Mouse (Mus musculus) cortical plate, adult 2 months (tissue): ENCODE measurements around the gene Fam83c.

Experiments used
- CTCF ChIP-seq: fragments of 200-500 bp; IDR thresholded peaks from 2 replicates; pipeline ENCODE4 v1.5.1; 2011; ENCODE audit warnings: mild to moderate bottlenecking, control low read depth, low read length; ENCODE audit not compliant: insufficient read depth; ENCODE audit errors: extremely low read depth
- POLR2A ChIP-seq: fragments of 200-500 bp; IDR thresholded peaks from 2 replicates; pipeline ENCODE4 v1.6.1; 2011; ENCODE audit warnings: mild to moderate bottlenecking, low read length, control low read depth; ENCODE audit not compliant: insufficient read depth; ENCODE audit errors: extremely low read depth

DNA sequence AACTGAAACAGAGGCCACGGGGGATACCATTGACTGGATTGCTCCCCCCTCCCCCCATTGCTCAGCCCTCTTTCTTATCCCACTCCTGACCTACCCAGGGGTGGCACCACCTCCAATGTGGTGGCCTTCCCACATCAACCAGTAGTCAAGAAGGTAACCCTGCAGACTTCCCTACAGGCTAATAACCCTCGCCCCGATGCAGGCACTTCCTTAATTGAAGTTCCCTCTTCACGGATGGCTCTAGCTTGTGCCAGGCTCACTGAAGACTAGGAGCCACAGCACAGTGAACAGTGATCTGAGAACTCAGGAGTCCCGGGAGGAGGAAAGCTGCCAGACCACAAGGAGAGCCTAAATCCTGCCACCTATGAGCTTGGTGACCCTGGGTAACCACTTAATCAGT lies 47.7 kb downstream of the Fam83c start:
- TF ChIP-seq CTCF (no peak), POLR2A (no peak)
